Comparison of ENCODE assay signal across 8 mouse cellular contexts in genomic region chr2:163055715-163056114, GRCm38 (mm10). TPM values are rescaled to one million over a fixed set of nuclear protein-coding genes. Genes with fewer than 3 reads are reported as not detected.
A peak's percentile ranks its signal among the peaks of the same experiment; 100 is the strongest.
DNase-seq lines count a peak whose midpoint lies in the region; ATAC-seq and TF ChIP-seq lines count a peak whose summit lies in the region.

No protein-coding gene starts in this region.

- H3K4me2 ChIP-seq in liver, embryonic 11.5 days: peak overlapping the region; percentile 93
- peak overlapping the region; percentile 99 for H3K4me2 ChIP-seq in intestine, embryonic 15.5 days (replicated peaks)

- no peaks in the 10 kb centered on the region for H3K27me3 ChIP-seq in liver, embryonic 11.5 days (replicated peaks; ENCODE audit: control insufficient read depth, insufficient read depth, low read length)
- H3K27me3 ChIP-seq in intestine, embryonic 15.5 days (replicated peaks): no peaks in the 10 kb centered on the region
- H3K27me3 ChIP-seq in kidney, adult 2 months (replicated peaks; ENCODE audit: control insufficient read depth, insufficient read depth, low read length): 0 out of 2 replicates have a peak, but pooled peaks cover 1% of the 10 kb centered on the region

- H3K9me3 ChIP-seq in liver, embryonic 11.5 days (ENCODE audit: control insufficient read depth, low read length): no peaks in the 10 kb centered on the region
- H3K9me3 ChIP-seq in intestine, embryonic 15.5 days: no peaks in the 10 kb centered on the region

- no peak for DNase-seq in liver, embryonic 11.5 days (ENCODE audit: low spot score)
- no peak for DNase-seq in liver
- peak; percentile 9 for DNase-seq in retina, embryonic 14.5 days (ENCODE audit: low spot score)
- no peak for DNase-seq in thymus, postnatal 4 days
- no peak for DNase-seq in cerebellum, adult 18-20 months
- no peak for DNase-seq in kidney, adult 2 months

- no peak for TF ChIP-seq POLR2A in bone marrow, adult 2 months (IDR thresholded peaks at IDR 0.05; ENCODE audit: borderline replicate concordance, control insufficient read depth, low read depth, low read length)
- no peak for TF ChIP-seq POLR2A in kidney, adult 2 months (IDR thresholded peaks at IDR 0.05; ENCODE audit: low read depth, low read length)

- no peak for ATAC-seq in liver, embryonic 11.5 days (replicated peaks; ENCODE audit: low FRiP score)
- ATAC-seq in intestine, embryonic 15.5 days: no peak

- H3K4me3 ChIP-seq in liver, embryonic 11.5 days (ENCODE audit: low read depth, low read length): peak overlapping the region; percentile 89
- H3K4me3 ChIP-seq in bone marrow, adult 2 months (replicated peaks; ENCODE audit: control insufficient read depth, low read depth, low read length): peak overlapping the region; percentile 82
- peak overlapping the region; percentile 70 for H3K4me3 ChIP-seq in intestine, embryonic 15.5 days (replicated peaks)
- no peak overlapping the region for H3K4me3 ChIP-seq in kidney, adult 2 months (ENCODE audit: insufficient read depth, low read depth, low read length)

- no peak for TF ChIP-seq CTCF in bone marrow, adult 2 months (IDR thresholded peaks at IDR 0.05; ENCODE audit: control insufficient read depth, insufficient read depth, low read length)
- TF ChIP-seq CTCF in kidney, adult 2 months (conservative IDR thresholded peaks at IDR 0.05; ENCODE audit: insufficient read depth, insufficient read length, low read depth, low read length): no peak

- peak overlapping the region; percentile 93 for H3K9ac ChIP-seq in liver, embryonic 11.5 days (ENCODE audit: low read depth, low read length)
- peak overlapping the region; percentile 57 for H3K9ac ChIP-seq in intestine, embryonic 15.5 days

- no peaks in the 10 kb centered on the region; the same call in 1 of the 2 replicates for H3K36me3 ChIP-seq in liver, embryonic 11.5 days (ENCODE audit: control insufficient read depth, insufficient read depth, low read length)
- no peaks in the 10 kb centered on the region for H3K36me3 ChIP-seq in intestine, embryonic 15.5 days
- no peaks in the 10 kb centered on the region for H3K36me3 ChIP-seq in kidney, adult 2 months (ENCODE audit: control insufficient read depth, insufficient read depth, low read length)

- WGBS in liver, embryonic 11.5 days: 23% methylated on average over 5 of the region's 5 CpGs
- WGBS in bone marrow, adult 2 months: 20% methylated on average over 5 of the region's 5 CpGs
- 29% methylated on average over 5 of the region's 5 CpGs for WGBS in intestine, embryonic 15.5 days
- WGBS in kidney, adult 2 months: 56% methylated on average over 5 of the region's 5 CpGs

- H3K27ac ChIP-seq in liver, embryonic 11.5 days (ENCODE audit: low read depth, low read length): peak overlapping the region; percentile 82; the same call in 1 of the 2 replicates
- H3K27ac ChIP-seq in bone marrow, adult 2 months (ENCODE audit: control insufficient read depth, insufficient read depth, low read depth, low read length, poor library complexity): no peak overlapping the region
- no peak overlapping the region for H3K27ac ChIP-seq in intestine, embryonic 15.5 days
- no peak overlapping the region for H3K27ac ChIP-seq in kidney, adult 2 months (ENCODE audit: insufficient read depth, low read depth, low read length)

- peaks cover 40% of the 10 kb centered on the region for H3K4me1 ChIP-seq in liver, embryonic 11.5 days (replicated peaks; ENCODE audit: control insufficient read depth, insufficient read depth, low read length)
- H3K4me1 ChIP-seq in bone marrow, adult 2 months (ENCODE audit: control insufficient read depth, insufficient read depth, low read length): peaks cover 2% of the 10 kb centered on the region; the same call in 1 of the 2 replicates
- H3K4me1 ChIP-seq in intestine, embryonic 15.5 days (replicated peaks): peaks cover 20% of the 10 kb centered on the region
- peaks cover 3% of the 10 kb centered on the region; the same call in 1 of the 2 replicates for H3K4me1 ChIP-seq in kidney, adult 2 months (ENCODE audit: control insufficient read depth, insufficient read depth, low read length)

RNA-seq across cellular contexts. Expression of gene Mybl2, which starts 1.2 kb away (rescaled TPM):
- polyA plus RNA-seq in liver, embryonic 11.5 days (2014; fragmentation: Nextera tagmentation; extraction: Ambion mirVana): 69.2 and 70.9 TPM in 2 replicates
- 43.6 and 59.3 TPM in 2 replicates for polyA plus RNA-seq in bone marrow, adult 2 months (2011; ENCODE audit: insufficient read depth, insufficient read length, low replicate concordance, missing spikeins)
- polyA plus RNA-seq in intestine, embryonic 15.5 days (2015; fragmentation: Nextera tagmentation; extraction: Ambion mirVana): 25.0 and 26.2 TPM in 2 replicates
- 1.3 and 1.4 TPM in 2 replicates for polyA plus RNA-seq in kidney, adult 2 months (2012; rRNA removed)

RNA-seq across cellular contexts. Expression of gene Gtsf1l, which starts 31.9 kb away (rescaled TPM):
- polyA plus RNA-seq in liver, embryonic 11.5 days (2014; fragmentation: Nextera tagmentation; extraction: Ambion mirVana): not detected in 2 replicates
- polyA plus RNA-seq in bone marrow, adult 2 months (2011; ENCODE audit: insufficient read depth, insufficient read length, low replicate concordance, missing spikeins): 10.0 TPM in 1 of 2 replicates, not detected in the other
- polyA plus RNA-seq in intestine, embryonic 15.5 days (2015; fragmentation: Nextera tagmentation; extraction: Ambion mirVana): not detected in 2 replicates
- 0.12 TPM in 1 of 2 replicates, not detected in the other for polyA plus RNA-seq in kidney, adult 2 months (2012; rRNA removed)

RNA-seq across cellular contexts. Expression of gene Ift52, which starts 38.6 kb away (rescaled TPM):
- 43.0 and 44.8 TPM in 2 replicates for polyA plus RNA-seq in liver, embryonic 11.5 days (2014; fragmentation: Nextera tagmentation; extraction: Ambion mirVana)
- 11.2 and 16.8 TPM in 2 replicates for polyA plus RNA-seq in bone marrow, adult 2 months (2011; ENCODE audit: insufficient read depth, insufficient read length, low replicate concordance, missing spikeins)
- polyA plus RNA-seq in intestine, embryonic 15.5 days (2015; fragmentation: Nextera tagmentation; extraction: Ambion mirVana): 44.0 and 47.7 TPM in 2 replicates
- 34.6 and 37.5 TPM in 2 replicates for polyA plus RNA-seq in kidney, adult 2 months (2012; rRNA removed)

Comparison
In these comparisons a context has a peak if more than half of its experiments do, and no peak if none do; other contexts are left out.
1. RNA of gene Mybl2, which starts 1.2 kb away (polyA plus RNA-seq): 69.2 to 70.9 TPM in liver, embryonic 11.5 days, 43.6 to 59.3 TPM in bone marrow, adult 2 months and 25.0 to 26.2 TPM in intestine, embryonic 15.5 days; 1.3 to 1.4 TPM in kidney, adult 2 months; every median in the first group is over 10 times any median in the second.